Mouse (Mus musculus) stomach, embryonic 14.5 days (tissue): ENCODE results near the gene Ddx3x. TPM values are rescaled to one million over a fixed set of nuclear protein-coding genes. Genes with fewer than 3 reads are reported as not detected.

Experiments used
- ATAC-seq: fragments of 200-750 bp; cut with Nextera tagmentation; 2 replicates; pipeline ENCODE4 v1.8.0; 2017; ENCODE audit warnings: low read depth, moderate TSS enrichment; ENCODE audit not compliant: insufficient number of reproducible peaks, insufficient read depth, low FRiP score
- H3K27ac ChIP-seq: fragments of 300-500 bp; sonication (generic); 2 replicates; pipeline ENCODE4 v1.5.1; 2014; ENCODE audit warnings: mild to moderate bottlenecking, low read length, moderate library complexity, mixed read lengths
- H3K27me3 ChIP-seq: fragments of 300-500 bp; sonication (generic); 2 replicates; pipeline ENCODE4 v1.6.1; 2014; ENCODE audit warnings: low read length, control low read depth, mixed read lengths; ENCODE audit not compliant: control insufficient read depth, insufficient read depth
- H3K36me3 ChIP-seq: fragments of 300-500 bp; sonication (generic); 2 replicates; pipeline ENCODE4 v1.6.1; 2014; ENCODE audit warnings: mild to moderate bottlenecking, control low read depth, low read length, moderate library complexity, mixed read lengths; ENCODE audit not compliant: control insufficient read depth, insufficient read depth
- H3K4me1 ChIP-seq: fragments of 300-500 bp; sonication (generic); 2 replicates; pipeline ENCODE4 v1.6.1; 2014; ENCODE audit warnings: low read length, control low read depth, mixed read lengths; ENCODE audit not compliant: control insufficient read depth, insufficient read depth
- H3K4me2 ChIP-seq: fragments of 300-500 bp; sonication (generic); replicated peaks from 2 replicates; pipeline ENCODE4 v1.6.1; 2014; ENCODE audit warnings: low read depth, low read length, control low read depth
- H3K4me3 ChIP-seq: fragments of 300-500 bp; sonication (generic); 2 replicates; pipeline ENCODE4 v1.5.1; 2014; ENCODE audit warnings: low read depth, low read length, control low read depth
- H3K9ac ChIP-seq: fragments of 300-500 bp; sonication (generic); replicated peaks from 2 replicates; pipeline ENCODE4 v1.6.1; 2014; ENCODE audit warnings: low read depth, mild to moderate bottlenecking, control low read depth, low read length, moderate library complexity, mixed read lengths
- H3K9me3 ChIP-seq: fragments of 300-500 bp; sonication (generic); 2 replicates; pipeline ENCODE4 v1.6.1; 2016; ENCODE audit warnings: low read depth, low read length, control low read depth; ENCODE audit not compliant: control insufficient read depth
- WGBS: fragments of 180-500 bp; shearing (Covaris S2); extraction: QIAGEN DNeasy Blood & Tissue Kit; methylation state at CpG from one replicate; pipeline ENCODE4 v1.1.7; 2014; 5-methylcytosine and 5-hydroxymethylcytosine counted together
- polyA plus RNA-seq: library from polyadenylated mRNA; unstranded; fragments of >200 nt; fragmentation: Nextera tagmentation; extraction: Ambion mirVana; gene quantifications from 2 replicates; pipeline ENCODE4 v1.2.1, GENCODE M21; 2014

Gene Ddx3x
- polyA plus RNA-seq, 1 experiment from 2014 or later: 156 TPM

DNA sequence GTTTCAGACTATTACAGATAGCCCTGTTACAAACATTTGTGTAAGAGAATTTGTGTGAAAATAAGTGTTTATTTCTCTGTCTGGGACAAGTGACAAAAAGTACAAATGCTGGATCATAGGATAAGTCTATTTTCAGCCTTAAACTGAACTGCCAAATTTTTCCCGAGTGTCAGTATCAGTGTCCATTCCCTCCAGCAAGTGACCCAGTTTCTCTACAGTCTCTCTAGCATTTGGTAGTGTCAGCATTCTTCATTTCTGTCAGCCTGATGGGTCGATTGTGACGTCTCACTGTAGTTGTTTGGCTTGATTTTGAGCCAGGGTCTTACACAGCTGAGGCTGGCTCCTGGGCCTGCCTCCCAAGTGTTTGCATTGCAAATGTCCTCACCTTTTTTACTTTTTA lies 17.4 kb upstream of the Ddx3x start:
- Histone ChIP-seq H3K36me3 (no peaks in the 10 kb centered on the region), H3K9ac (no peak overlapping the region), H3K27me3 (no peaks in the 10 kb centered on the region), H3K9me3 (no peaks in the 10 kb centered on the region), H3K4me2 (no peak overlapping the region), H3K4me3 (no peak overlapping the region), H3K27ac (no peak overlapping the region), H3K4me1 (no peaks in the 10 kb centered on the region)
- 59% methylated on average over 3 of the region's 3 CpGs for WGBS
- no peak for ATAC-seq

DNA sequence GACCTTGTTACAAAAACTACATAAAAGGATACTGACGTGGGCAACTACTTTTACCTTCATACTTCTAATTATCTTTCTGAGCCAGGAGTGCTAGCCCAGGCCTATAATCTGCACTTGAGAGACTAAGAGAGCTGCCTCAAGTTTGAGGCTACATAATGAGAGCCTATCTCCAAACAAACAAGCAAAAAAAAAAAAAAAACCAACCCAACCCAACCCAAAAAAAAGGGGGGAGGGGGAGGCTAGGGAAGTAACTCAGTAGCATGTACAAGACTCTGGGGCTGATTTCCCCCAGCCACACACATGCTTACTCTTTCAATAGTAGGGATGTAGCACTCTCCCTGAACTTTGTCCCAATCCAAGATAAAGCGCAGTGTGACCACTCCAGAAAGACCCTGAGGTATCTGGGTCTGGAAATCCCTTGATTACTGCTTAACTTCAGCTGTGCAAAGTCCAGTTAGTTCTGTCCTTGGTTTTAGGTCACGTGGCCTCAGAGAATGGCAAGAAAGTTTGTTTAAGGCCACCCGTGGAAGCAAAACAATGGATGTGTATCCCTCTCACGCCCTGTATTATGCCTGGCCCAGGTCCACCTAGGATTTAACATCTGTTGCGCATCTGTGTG lies 5.1 kb upstream of the Ddx3x start:
- Histone ChIP-seq H3K27ac (no peak overlapping the region), H3K4me1 (no peaks in the 10 kb centered on the region), H3K36me3 (no peaks in the 10 kb centered on the region), H3K27me3 (no peaks in the 10 kb centered on the region), H3K9me3 (no peaks in the 10 kb centered on the region), H3K4me2 (no peak overlapping the region), H3K9ac (no peak overlapping the region), H3K4me3 (no peak overlapping the region)
- 67% methylated on average over 6 of the region's 6 CpGs for WGBS
- ATAC-seq: no peak

DNA sequence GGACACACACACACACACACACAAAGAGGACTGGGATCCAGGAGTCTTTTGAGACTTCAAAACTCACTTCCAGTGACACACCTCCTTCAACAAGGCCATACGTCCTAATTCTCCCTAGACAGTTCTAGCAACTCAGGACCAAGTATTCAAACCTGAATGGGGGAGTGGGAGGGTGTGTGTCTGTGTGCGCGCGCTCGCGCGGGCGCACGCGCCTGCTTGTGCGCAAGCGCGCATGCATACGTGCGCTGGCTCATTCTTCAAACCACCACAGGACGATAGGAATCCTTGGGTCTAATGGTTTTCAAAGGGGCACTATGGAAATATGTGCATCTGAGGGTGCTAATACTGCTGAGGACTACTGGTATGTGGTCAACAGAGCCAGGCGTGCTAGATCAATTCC lies 1.8 kb upstream of the Ddx3x start:
- Histone ChIP-seq H3K27ac (no peak overlapping the region), H3K4me2 (no peak overlapping the region), H3K4me1 (0 out of 2 replicates have a peak, but pooled peaks cover 1% of the 10 kb centered on the region), H3K27me3 (no peaks in the 10 kb centered on the region), H3K36me3 (peaks cover under 1% of the 10 kb centered on the region; the same call in 1 of the 2 replicates), H3K4me3 (no peak overlapping the region), H3K9ac (no peak overlapping the region), H3K9me3 (no peaks in the 10 kb centered on the region)
- ATAC-seq: no peak
- WGBS: 86% methylated on average over 17 of the region's 17 CpGs

DNA sequence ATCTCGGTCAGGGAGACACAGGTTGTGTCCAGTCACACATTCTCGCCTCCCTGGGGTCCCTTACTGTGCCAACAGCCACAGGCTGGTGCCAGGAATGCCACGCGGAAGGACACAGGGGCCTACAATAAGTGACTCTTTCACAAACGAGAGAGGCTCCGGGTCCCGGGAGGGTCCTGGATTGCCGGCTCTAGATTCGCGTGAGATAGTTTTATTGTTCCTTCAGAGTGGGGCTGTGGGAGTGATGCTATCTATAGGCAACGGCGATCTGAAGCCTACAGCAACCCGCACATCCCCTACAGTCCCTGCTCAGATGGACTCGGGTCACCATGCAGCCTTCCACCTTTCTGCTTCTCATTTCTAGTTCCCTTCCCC lies 747 bp upstream of the Ddx3x start:
- Histone ChIP-seq H3K9me3 (no peaks in the 10 kb centered on the region), H3K4me3 (peak overlapping the region; percentile 80), H3K27me3 (no peaks in the 10 kb centered on the region), H3K9ac (peak overlapping the region; percentile 96), H3K4me1 (peaks cover 3% of the 10 kb centered on the region; the same call in 1 of the 2 replicates), H3K36me3 (peaks cover 9% of the 10 kb centered on the region), H3K4me2 (peak overlapping the region; percentile 63), H3K27ac (peak overlapping the region; percentile 99)
- WGBS: 7% methylated on average over 14 of the region's 14 CpGs
- no peak for ATAC-seq

DNA sequence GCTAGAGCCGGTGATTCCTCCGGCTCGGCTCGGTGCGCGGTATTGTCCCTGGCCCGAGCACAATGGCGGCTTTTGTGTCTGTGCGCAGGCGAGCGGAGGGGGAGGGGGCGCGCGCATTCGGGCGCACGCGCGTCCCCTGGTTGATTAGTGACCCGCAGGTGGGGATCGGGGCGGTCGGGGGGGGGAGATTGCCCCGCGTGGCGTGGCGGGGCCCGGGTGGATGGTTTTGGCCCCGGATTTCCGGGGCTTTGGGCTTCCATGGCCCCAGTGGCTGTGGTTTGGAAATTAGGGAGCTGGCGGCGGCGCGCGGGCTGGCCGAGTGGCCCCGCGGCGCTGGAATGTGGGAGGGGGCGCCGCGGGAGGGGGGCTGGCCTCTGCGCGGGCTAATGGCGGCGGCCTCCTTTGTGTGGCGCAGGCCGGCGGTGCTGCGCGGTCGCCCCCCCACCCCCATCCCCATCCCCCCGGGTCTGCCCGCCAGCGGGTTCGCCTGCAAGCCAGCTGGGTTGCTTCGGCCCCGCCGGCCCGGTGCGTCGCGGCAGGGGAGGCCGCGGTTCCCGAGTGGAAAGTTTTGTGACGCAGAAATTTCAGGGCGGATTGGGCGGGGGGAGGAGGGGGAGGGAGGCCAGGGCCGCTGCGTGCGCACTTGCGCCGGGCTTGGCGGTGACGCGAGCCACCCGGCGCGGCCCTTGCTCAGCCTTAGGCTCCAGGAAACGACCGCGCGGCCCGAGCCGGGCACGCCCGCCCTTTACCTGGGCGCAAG lies 739 bp downstream of the Ddx3x start:
- peak overlapping the region; percentile 63 for H3K4me2 ChIP-seq
- H3K36me3 ChIP-seq: peaks cover 19% of the 10 kb centered on the region
- H3K4me1 ChIP-seq: peaks cover 3% of the 10 kb centered on the region; the same call in 1 of the 2 replicates
- H3K27ac ChIP-seq: peak overlapping the region; percentile 99
- peak overlapping the region; percentile 96 for H3K9ac ChIP-seq
- ATAC-seq: peak; percentile 75
- peak overlapping the region; percentile 80 for H3K4me3 ChIP-seq
- no peaks in the 10 kb centered on the region for H3K9me3 ChIP-seq
- under 1% methylated on average over 64 of the region's 89 CpGs for WGBS
- H3K27me3 ChIP-seq: no peaks in the 10 kb centered on the region

DNA sequence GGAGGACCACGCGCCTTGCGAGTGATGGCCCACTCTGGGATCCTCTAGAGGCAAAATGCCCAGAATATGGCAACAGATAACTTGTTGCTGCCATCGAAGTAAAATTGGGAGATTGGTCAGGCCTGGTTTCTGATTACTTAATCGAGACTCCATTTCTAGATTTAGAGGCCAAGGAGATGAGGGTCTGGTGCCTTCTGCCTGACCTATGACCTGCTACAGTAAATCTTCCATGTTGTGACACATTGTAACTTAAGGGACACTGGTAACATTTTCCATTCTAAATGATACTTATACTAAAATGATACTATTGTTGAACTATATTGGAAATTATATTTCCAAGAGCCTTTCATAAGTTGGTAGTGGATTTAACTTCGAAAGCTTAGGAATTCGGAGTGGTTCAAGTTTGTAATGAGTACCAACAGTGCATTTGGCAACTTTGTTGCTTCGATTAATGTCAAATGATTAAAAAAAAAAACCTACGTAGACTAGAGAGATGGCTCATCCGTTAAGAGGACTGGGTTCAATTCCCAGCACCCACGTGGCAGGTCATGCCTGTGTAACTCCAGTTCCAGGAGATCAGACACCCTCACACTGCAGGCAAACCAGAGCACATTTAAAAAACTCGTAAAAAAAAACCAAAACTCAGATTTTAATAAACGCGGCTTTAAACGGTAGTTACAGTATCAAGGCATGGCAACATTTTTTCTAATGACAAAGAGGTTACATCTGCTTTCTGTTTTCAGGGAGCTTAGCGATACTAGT lies 1.5 kb downstream of the Ddx3x start:
- H3K27me3 ChIP-seq: no peaks in the 10 kb centered on the region
- ATAC-seq: no peak
- peaks cover 3% of the 10 kb centered on the region; the same call in 1 of the 2 replicates for H3K4me1 ChIP-seq
- H3K4me3 ChIP-seq: peak overlapping the region; percentile 80
- H3K9me3 ChIP-seq: no peaks in the 10 kb centered on the region
- peaks cover 22% of the 10 kb centered on the region for H3K36me3 ChIP-seq
- H3K27ac ChIP-seq: peak overlapping the region; percentile 99; the same call in 1 of the 2 replicates
- H3K9ac ChIP-seq: peak overlapping the region; percentile 96
- H3K4me2 ChIP-seq: peak overlapping the region; percentile 63
- 10% methylated on average over 16 of the region's 16 CpGs for WGBS

DNA sequence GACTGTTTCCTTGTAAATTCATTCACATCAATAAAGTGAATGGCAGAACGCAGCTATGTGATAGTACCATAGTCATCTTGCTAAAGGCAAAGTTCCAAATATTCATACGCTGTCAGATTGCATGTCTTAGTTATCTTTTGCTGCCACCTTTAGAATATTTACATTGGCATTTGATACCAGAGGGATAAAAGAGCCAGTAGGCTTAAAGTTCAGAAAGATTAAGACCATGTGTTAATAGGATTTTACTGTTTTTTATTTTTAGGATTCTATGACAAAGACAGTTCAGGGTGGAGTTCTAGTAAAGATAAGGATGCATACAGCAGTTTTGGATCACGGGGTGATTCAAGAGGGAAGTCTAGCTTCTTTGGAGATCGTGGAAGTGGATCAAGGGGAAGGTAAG lies 5.0 kb downstream of the Ddx3x start:
- no peak overlapping the region for H3K27ac ChIP-seq
- no peak overlapping the region for H3K9ac ChIP-seq
- H3K9me3 ChIP-seq: no peaks in the 10 kb centered on the region
- H3K4me1 ChIP-seq: peaks cover 3% of the 10 kb centered on the region; the same call in 1 of the 2 replicates
- no peak for ATAC-seq
- 72% methylated on average over 4 of the region's 4 CpGs for WGBS
- H3K4me2 ChIP-seq: no peak overlapping the region
- no peak overlapping the region for H3K4me3 ChIP-seq
- peaks cover 50% of the 10 kb centered on the region for H3K36me3 ChIP-seq
- H3K27me3 ChIP-seq: no peaks in the 10 kb centered on the region

DNA sequence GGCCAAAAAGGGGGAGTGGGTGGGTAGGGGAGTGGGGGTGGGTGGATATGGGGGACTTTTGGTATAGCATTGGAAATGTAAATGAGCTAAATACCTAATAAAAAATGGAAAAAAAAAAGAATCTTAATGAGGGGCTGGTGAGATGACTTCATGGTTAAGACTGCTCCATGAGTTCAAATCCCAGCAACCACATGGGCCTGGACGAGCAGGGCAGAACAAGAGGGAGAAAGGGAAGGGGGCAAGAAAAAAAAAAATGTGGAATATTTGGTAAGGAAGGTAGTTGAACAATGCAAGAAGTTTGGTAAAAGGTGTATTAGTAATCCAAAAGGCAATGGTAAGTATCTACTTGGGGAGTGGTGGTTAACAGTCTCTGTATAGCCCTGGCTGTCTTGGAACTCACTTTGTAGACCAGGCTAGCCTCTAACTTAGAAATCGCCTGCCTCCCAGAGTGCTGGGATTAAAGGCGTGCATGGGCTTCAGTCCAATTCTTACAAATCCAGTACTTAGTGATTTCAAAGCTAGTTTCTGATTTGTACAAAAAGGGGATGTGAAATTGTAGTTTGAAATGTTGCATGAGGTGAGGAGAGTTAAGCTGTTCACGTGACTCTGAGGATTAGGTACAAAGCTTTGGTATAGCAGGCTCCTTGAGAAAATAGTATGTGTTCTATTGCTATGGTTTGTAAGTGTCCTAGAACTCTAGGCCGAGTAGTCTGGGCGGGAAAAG lies 13.9 kb downstream of the Ddx3x start:
- no peaks in the 10 kb centered on the region for H3K27me3 ChIP-seq
- no peak overlapping the region for H3K4me2 ChIP-seq
- no peak overlapping the region for H3K4me3 ChIP-seq
- no peak overlapping the region for H3K27ac ChIP-seq
- no peak overlapping the region for H3K9ac ChIP-seq
- H3K36me3 ChIP-seq: peaks cover 22% of the 10 kb centered on the region
- no peaks in the 10 kb centered on the region for H3K9me3 ChIP-seq
- 49% methylated on average over 6 of the region's 6 CpGs for WGBS
- ATAC-seq: no peak
- H3K4me1 ChIP-seq: no peaks in the 10 kb centered on the region
